Mouse (Mus musculus): Measurements from ENCODE around the gene Hapln4. TPM values are rescaled to one million over a fixed set of nuclear protein-coding genes. Genes with fewer than 3 reads are reported as not detected.

Gene Hapln4
- polyA plus RNA-seq, 1 experiment, result 0.53 TPM

DNA sequence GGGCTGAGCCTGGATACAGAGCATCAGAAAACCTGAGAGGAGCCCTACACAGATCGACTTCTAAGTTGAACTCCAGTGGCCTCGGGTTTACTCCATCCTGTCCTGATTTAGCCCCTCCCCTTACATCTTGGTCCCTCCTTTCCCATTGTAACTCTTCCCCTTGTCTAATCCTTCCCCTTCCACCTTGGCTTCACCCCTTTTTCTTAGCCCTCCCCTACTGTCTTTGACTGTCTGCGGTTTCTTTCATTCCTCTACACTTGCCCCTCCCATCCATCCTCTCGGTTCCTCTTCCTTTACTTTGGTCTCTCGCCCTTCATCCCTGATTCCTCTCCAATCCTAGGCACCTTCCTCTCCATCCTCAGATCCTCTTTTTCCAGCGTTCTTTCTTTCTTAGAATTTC is 31.2 kb downstream of the Hapln4 start:
- H3K27me3 ChIP-seq (ENCODE audit: control insufficient read depth, insufficient read depth, low read length), result peaks cover 48% of the 10 kb centered on the region
- H3K4me1 ChIP-seq (ENCODE audit: control insufficient read depth, insufficient read depth, insufficient read length, low read length), result peaks cover 4% of the 10 kb centered on the region; the same call in 1 of the 2 replicates
- H3K27ac ChIP-seq (ENCODE audit: insufficient read depth, low read depth, low read length), result no peak overlapping the region
- WGBS, result 18% methylated on average over 6 of the region's 6 CpGs
- H3K4me3 ChIP-seq (ENCODE audit: low read depth, low read length), result no peak overlapping the region
- TF ChIP-seq POLR2A (IDR thresholded peaks at IDR 0.05; ENCODE audit: low read depth, low read length) (no peak), CTCF (IDR thresholded peaks at IDR 0.05; ENCODE audit: extremely low read depth, insufficient read length, insufficient replicate concordance, low read depth, low read length) (no peak)
- no peaks in the 10 kb centered on the region for H3K36me3 ChIP-seq (ENCODE audit: control insufficient read depth, insufficient read depth, low read length)

- WGBS, result 61% methylated on average over 13 of the region's 13 CpGs
- H3K4me1 ChIP-seq (ENCODE audit: control insufficient read depth, insufficient read depth, insufficient read length, low read length), result peaks cover 4% of the 10 kb centered on the region; the same call in 1 of the 2 replicates
- peaks cover 48% of the 10 kb centered on the region for H3K27me3 ChIP-seq (ENCODE audit: control insufficient read depth, insufficient read depth, low read length)
- H3K36me3 ChIP-seq (ENCODE audit: control insufficient read depth, insufficient read depth, low read length), result no peaks in the 10 kb centered on the region
- no peak for TF ChIP-seq POLR2A (IDR thresholded peaks at IDR 0.05; ENCODE audit: low read depth, low read length)
- TF ChIP-seq CTCF (IDR thresholded peaks at IDR 0.05; ENCODE audit: extremely low read depth, insufficient read length, insufficient replicate concordance, low read depth, low read length), result no peak
- H3K27ac ChIP-seq (ENCODE audit: insufficient read depth, low read depth, low read length), result no peak overlapping the region
- no peak overlapping the region for H3K4me3 ChIP-seq (ENCODE audit: low read depth, low read length)
Observed at GRCm38 (mm10) chr8:70114892-70115291, 31.6 kb downstream of the Hapln4 start.

- H3K27me3 ChIP-seq (ENCODE audit: control insufficient read depth, insufficient read depth, low read length), result peaks cover 39% of the 10 kb centered on the region
- 4% methylated on average over 9 of the region's 9 CpGs for WGBS
- no peak for TF ChIP-seq POLR2A (IDR thresholded peaks at IDR 0.05; ENCODE audit: low read depth, low read length)
- no peak for TF ChIP-seq CTCF (IDR thresholded peaks at IDR 0.05; ENCODE audit: extremely low read depth, insufficient read length, insufficient replicate concordance, low read depth, low read length)
Observed at GRCm38 (mm10) chr8:70117611-70118010, 34.4 kb downstream of the Hapln4 start.

GRCm38 (mm10) chr8:70118726-70119700 is 35.8 kb downstream of the Hapln4 start:
- Histone ChIP-seq H3K36me3 (ENCODE audit: control insufficient read depth, insufficient read depth, low read length) (no peaks in the 10 kb centered on the region), H3K4me1 (ENCODE audit: control insufficient read depth, insufficient read depth, insufficient read length, low read length) (no peaks in the 10 kb centered on the region; the same call in 1 of the 2 replicates), H3K27ac (ENCODE audit: insufficient read depth, low read depth, low read length) (no peak overlapping the region), H3K4me3 (ENCODE audit: low read depth, low read length) (no peak overlapping the region), H3K27me3 (ENCODE audit: control insufficient read depth, insufficient read depth, low read length) (peaks cover 28% of the 10 kb centered on the region)
- 20% methylated on average over 17 of the region's 17 CpGs for WGBS
- TF ChIP-seq CTCF (IDR thresholded peaks at IDR 0.05; ENCODE audit: extremely low read depth, insufficient read length, insufficient replicate concordance, low read depth, low read length) (no peak), POLR2A (IDR thresholded peaks at IDR 0.05; ENCODE audit: low read depth, low read length) (no peak)

More at GRCm38 (mm10) chr8:70117611-70118010, 34.4 kb downstream of the Hapln4 start:
- no peaks in the 10 kb centered on the region; the same call in 1 of the 2 replicates for H3K4me1 ChIP-seq (ENCODE audit: control insufficient read depth, insufficient read depth, insufficient read length, low read length)
- no peaks in the 10 kb centered on the region for H3K36me3 ChIP-seq (ENCODE audit: control insufficient read depth, insufficient read depth, low read length)
- no peak overlapping the region for H3K4me3 ChIP-seq (ENCODE audit: low read depth, low read length)
- H3K27ac ChIP-seq (ENCODE audit: insufficient read depth, low read depth, low read length), result no peak overlapping the region

DNA sequence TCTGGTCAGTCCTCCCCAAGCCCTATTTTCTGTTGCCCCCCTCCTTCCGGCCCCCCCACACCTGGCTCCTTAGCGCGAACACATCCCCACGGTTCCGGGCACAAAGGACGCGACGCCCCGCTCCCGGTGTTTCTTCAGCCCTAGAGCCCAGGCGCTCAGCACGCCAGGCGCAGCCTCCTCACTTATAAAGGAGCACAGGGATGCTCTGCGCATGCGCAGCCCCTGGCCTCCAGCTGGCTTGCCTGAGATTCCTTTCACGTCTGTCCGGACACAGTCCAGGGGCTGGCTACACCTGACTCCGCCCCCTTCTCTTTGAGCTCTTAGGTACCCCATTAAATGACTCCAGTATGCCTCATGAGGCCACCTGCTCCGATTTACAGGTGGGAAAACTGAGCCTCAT is 37.4 kb downstream of the Hapln4 start, which contains the start of gene Ncan:
TSS of gene Ncan (minus strand) at position 207 of the 400 bp plus-strand sequence.
- H3K4me1 ChIP-seq (ENCODE audit: control insufficient read depth, insufficient read depth, insufficient read length, low read length), result no peaks in the 10 kb centered on the region; the same call in 1 of the 2 replicates
- H3K4me3 ChIP-seq (ENCODE audit: low read depth, low read length), result no peak within 1 kb of the TSS
- no peak within 1 kb of the TSS for H3K27ac ChIP-seq (ENCODE audit: insufficient read depth, low read depth, low read length)
- no peak for TF ChIP-seq POLR2A (IDR thresholded peaks at IDR 0.05; ENCODE audit: low read depth, low read length)
- TF ChIP-seq CTCF (IDR thresholded peaks at IDR 0.05; ENCODE audit: extremely low read depth, insufficient read length, insufficient replicate concordance, low read depth, low read length), result no peak
- H3K27me3 ChIP-seq (ENCODE audit: control insufficient read depth, insufficient read depth, low read length), result peaks cover 16% of the 10 kb centered on the region
- no peaks in the 10 kb centered on the region for H3K36me3 ChIP-seq (ENCODE audit: control insufficient read depth, insufficient read depth, low read length)
- WGBS, result 3% methylated on average over 19 of the region's 19 CpGs

- Histone ChIP-seq H3K4me3 (ENCODE audit: low read depth, low read length) (no peak overlapping the region), H3K27me3 (ENCODE audit: control insufficient read depth, insufficient read depth, low read length) (peaks cover 16% of the 10 kb centered on the region), H3K36me3 (ENCODE audit: control insufficient read depth, insufficient read depth, low read length) (no peaks in the 10 kb centered on the region), H3K27ac (ENCODE audit: insufficient read depth, low read depth, low read length) (no peak overlapping the region), H3K4me1 (ENCODE audit: control insufficient read depth, insufficient read depth, insufficient read length, low read length) (no peaks in the 10 kb centered on the region; the same call in 1 of the 2 replicates)
- TF ChIP-seq CTCF (IDR thresholded peaks at IDR 0.05; ENCODE audit: extremely low read depth, insufficient read length, insufficient replicate concordance, low read depth, low read length) (peak; percentile 46; the same call in 1 of the 2 replicates), POLR2A (IDR thresholded peaks at IDR 0.05; ENCODE audit: low read depth, low read length) (no peak)
- WGBS, result 51% methylated on average over 2 of the region's 2 CpGs
Observed at GRCm38 (mm10) chr8:70122863-70123262, 39.6 kb downstream of the Hapln4 start.

- 56% methylated on average over 8 of the region's 8 CpGs for WGBS
- Histone ChIP-seq H3K27me3 (ENCODE audit: control insufficient read depth, insufficient read depth, low read length) (peaks cover 3% of the 10 kb centered on the region; the same call in 1 of the 2 replicates), H3K4me1 (ENCODE audit: control insufficient read depth, insufficient read depth, insufficient read length, low read length) (peaks cover 8% of the 10 kb centered on the region), H3K4me3 (ENCODE audit: low read depth, low read length) (no peak overlapping the region), H3K27ac (ENCODE audit: insufficient read depth, low read depth, low read length) (no peak overlapping the region), H3K36me3 (ENCODE audit: control insufficient read depth, insufficient read depth, low read length) (no peaks in the 10 kb centered on the region)
- no peak for TF ChIP-seq POLR2A (IDR thresholded peaks at IDR 0.05; ENCODE audit: low read depth, low read length)
- no peak for TF ChIP-seq CTCF (IDR thresholded peaks at IDR 0.05; ENCODE audit: extremely low read depth, insufficient read length, insufficient replicate concordance, low read depth, low read length)
Observed at GRCm38 (mm10) chr8:70124992-70125391, 41.7 kb downstream of the Hapln4 start.

Data from small intestine, adult 2 months (tissue).